Comparison of ENCODE assay signal across 13 mouse cellular contexts in genomic region chr8:70617985-70618384, GRCm38 (mm10). TPM values are rescaled to one million over a fixed set of nuclear protein-coding genes. Genes with fewer than 3 reads are reported as not detected.
DNase-seq lines count a peak whose midpoint lies in the region; ATAC-seq and TF ChIP-seq lines count a peak whose summit lies in the region.
"Had no signal": no experiment of that assay in that cellular context is flagged by ENCODE, and none has a peak within 500 bp of the region (broad histone marks: within the 10 kb centered on the region; RNA-seq: fewer than 3 reads in every experiment).

No protein-coding gene starts in this region.

- H3K36me3 ChIP-seq in kidney, postnatal 0 days (ENCODE audit: insufficient read depth, low read length): no peaks in the 10 kb centered on the region
- H3K36me3 ChIP-seq in ES-E14 (ENCODE audit: control insufficient read depth, insufficient read depth, low read length, poor library complexity, severe bottlenecking): no peaks in the 10 kb centered on the region
- H3K36me3 ChIP-seq in liver, embryonic 13.5 days: no peaks in the 10 kb centered on the region
- H3K36me3 ChIP-seq: midbrain, embryonic 15.5 days had no signal

- H3K4me3 ChIP-seq in kidney, postnatal 0 days (replicated peaks; ENCODE audit: low read depth, low read length): no peak overlapping the region
- no peak overlapping the region; a peak in 2 of 4 replicates for H3K4me3 ChIP-seq in ES-E14 (ENCODE audit: insufficient read depth in 1 of 2, low read depth in 1 of 2, low read length in 2 of 2, poor library complexity in 1 of 2, severe bottlenecking in 1 of 2)
- H3K4me3 ChIP-seq in brown adipose tissue, adult 24 weeks (ENCODE audit: insufficient read depth, low read depth, low read length): peak overlapping the region; percentile 59
- H3K4me3 ChIP-seq in liver, embryonic 13.5 days (replicated peaks): peak overlapping the region; percentile 18
- H3K4me3 ChIP-seq: forebrain, embryonic 13.5 days; midbrain, embryonic 15.5 days had no signal

- H3K9ac ChIP-seq in kidney, postnatal 0 days (ENCODE audit: low read depth, low read length): 0 out of 2 replicates have a peak overlapping the region, but pooled peaks have one; percentile 14
- H3K9ac ChIP-seq in ES-E14 (ENCODE audit: insufficient read depth, low read depth, low read length, poor library complexity, severe bottlenecking): 0 out of 2 replicates have a peak overlapping the region, but pooled peaks have one; percentile 11
- peak overlapping the region; percentile 67 for H3K9ac ChIP-seq in liver, embryonic 13.5 days
- H3K9ac ChIP-seq: forebrain, embryonic 13.5 days; midbrain, embryonic 15.5 days had no signal

- ATAC-seq in kidney, postnatal 0 days (replicated peaks; ENCODE audit: low FRiP score, low read depth): no peak
- ATAC-seq in liver, embryonic 13.5 days (ENCODE audit: low read depth): 0 out of 2 replicates have a peak, but pooled peaks have one; percentile 4
- ATAC-seq: forebrain, embryonic 13.5 days; midbrain, embryonic 15.5 days had no signal

- WGBS in kidney, postnatal 0 days: 85% methylated on average over 11 of the region's 11 CpGs
- WGBS in liver, embryonic 13.5 days (ENCODE audit: insufficient replicate concordance): 14% methylated on average over 11 of the region's 11 CpGs

- H3K9me3 ChIP-seq in kidney, postnatal 0 days (replicated peaks; ENCODE audit: low read length): no peaks in the 10 kb centered on the region
- H3K9me3 ChIP-seq in ES-E14 (ENCODE audit: control insufficient read depth, insufficient read depth, low read depth, low read length): no peaks in the 10 kb centered on the region
- H3K9me3 ChIP-seq in liver, embryonic 13.5 days (replicated peaks): no peaks in the 10 kb centered on the region
- H3K9me3 ChIP-seq: forebrain, embryonic 13.5 days; midbrain, embryonic 15.5 days had no signal

- no peak for TF ChIP-seq CTCF in kidney, postnatal 0 days (IDR thresholded peaks at IDR 0.05; ENCODE audit: low read depth)

- H3K27ac ChIP-seq in kidney, postnatal 0 days: no peak overlapping the region
- no peak overlapping the region for H3K27ac ChIP-seq in ES-E14 (ENCODE audit: insufficient read depth, low read depth, low read length, poor library complexity, severe bottlenecking)
- H3K27ac ChIP-seq in brown adipose tissue, adult 24 weeks (replicated peaks; ENCODE audit: low read depth, low read length): peak overlapping the region; percentile 86
- peak overlapping the region; percentile 92 for H3K27ac ChIP-seq in liver, embryonic 13.5 days
- H3K27ac ChIP-seq: forebrain, embryonic 13.5 days; midbrain, embryonic 15.5 days had no signal

- H3K27me3 ChIP-seq in kidney, postnatal 0 days (ENCODE audit: insufficient read depth, low read length): no peaks in the 10 kb centered on the region
- no peaks in the 10 kb centered on the region for H3K27me3 ChIP-seq in liver, embryonic 13.5 days

- no peaks in the 10 kb centered on the region for H3K4me1 ChIP-seq in kidney, postnatal 0 days (replicated peaks; ENCODE audit: insufficient read depth, low read length)
- H3K4me1 ChIP-seq in ES-E14 (ENCODE audit: control insufficient read depth in 2 of 2, insufficient read depth in 2 of 2, low read length in 2 of 2, poor library complexity in 1 of 2): peaks cover 2 to 23% of the 10 kb centered on the region in 2 experiments; a peak in 2 of 4 replicates
- H3K4me1 ChIP-seq in brown adipose tissue, adult 24 weeks (ENCODE audit: control insufficient read depth, insufficient read depth, insufficient read length, low read length): no peaks in the 10 kb centered on the region
- peaks cover 95% of the 10 kb centered on the region for H3K4me1 ChIP-seq in liver, embryonic 13.5 days (replicated peaks)
- H3K4me1 ChIP-seq: midbrain, embryonic 15.5 days had no signal

- in situ Hi-C loops in ES-E14 (cut with MboI; ENCODE audit: low sequenced_read_pairs in 2 of 2, unreplicated experiment in 2 of 2): no loop called here

- no peak for DNase-seq in kidney, postnatal 0 days (ENCODE audit: low spot score)
- DNase-seq in kidney, postnatal 4 days: no peak
- DNase-seq in ES-E14 (ENCODE audit: low read depth, low spot score): no peak
- no peak for DNase-seq in liver, embryonic 13.5 days
- DNase-seq in frontal cortex, adult 2 months (ENCODE audit: extremely low spot score in 1 of 2, low spot score in 1 of 2): no peak
- DNase-seq in retina, postnatal 1 day: no peak
- DNase-seq: adrenal gland, adult 8-10 months; cerebellum, postnatal 36 days; kidney, adult 18-20 months had no signal

- no peak overlapping the region for H3K4me2 ChIP-seq in kidney, postnatal 0 days (ENCODE audit: low read length)
- peak overlapping the region; percentile 59 for H3K4me2 ChIP-seq in liver, embryonic 13.5 days
- H3K4me2 ChIP-seq: forebrain, embryonic 13.5 days; midbrain, embryonic 15.5 days had no signal

TF ChIP-seq in ES-E14, 5 proteins besides CTCF, POLR2A, EP300 and RAD21:
- no peak for TF ChIP-seq ZC3H11A (IDR thresholded peaks at IDR 0.05; ENCODE audit: borderline replicate concordance, low read depth, low read length)

RNA-seq across cellular contexts. Expression of gene Lrrc25, which starts 2.0 kb away (rescaled TPM):
- polyA plus RNA-seq in kidney, postnatal 0 days (2015; fragmentation: Nextera tagmentation; extraction: Ambion mirVana): 1.9 and 2.8 TPM in 2 replicates
- total RNA-seq in ES-E14 (2012; rRNA removed): 0.13 TPM in 1 of 2 replicates, not detected in the other
- 2.0 TPM in 2 replicates for polyA plus RNA-seq in brown adipose tissue, adult 24 weeks (2012; ENCODE audit: insufficient read depth, insufficient read length, missing spikeins)
- 5.4 and 5.6 TPM in 2 replicates for polyA plus RNA-seq in liver, embryonic 13.5 days (2015; fragmentation: Nextera tagmentation; extraction: Ambion mirVana)
- polyA plus RNA-seq in frontal cortex, adult 2 months (2012; rRNA removed): 0.78 and 0.86 TPM in 2 replicates

RNA-seq across cellular contexts. Expression of gene Ssbp4, which starts 9.3 kb away (rescaled TPM):
- 166 and 188 TPM in 2 replicates for polyA plus RNA-seq in kidney, postnatal 0 days (2015; fragmentation: Nextera tagmentation; extraction: Ambion mirVana)
- 85.5 and 142 TPM in 2 replicates for total RNA-seq in ES-E14 (2012; rRNA removed)
- polyA plus RNA-seq in brown adipose tissue, adult 24 weeks (2012; ENCODE audit: insufficient read depth, insufficient read length, missing spikeins): 29.6 and 45.0 TPM in 2 replicates
- polyA plus RNA-seq in liver, embryonic 13.5 days (2015; fragmentation: Nextera tagmentation; extraction: Ambion mirVana): 54.2 and 62.4 TPM in 2 replicates
- 266 and 276 TPM in 2 replicates for polyA plus RNA-seq in frontal cortex, adult 2 months (2012; rRNA removed)

RNA-seq across cellular contexts. Expression of gene Gdf15, which starts 14.3 kb away (rescaled TPM):
- polyA plus RNA-seq in kidney, postnatal 0 days (2015; fragmentation: Nextera tagmentation; extraction: Ambion mirVana): 3.0 and 3.2 TPM in 2 replicates
- total RNA-seq in ES-E14 (2012; rRNA removed): 7.0 and 18.8 TPM in 2 replicates
- polyA plus RNA-seq in brown adipose tissue, adult 24 weeks (2012; ENCODE audit: insufficient read depth, insufficient read length, missing spikeins): 1.7 TPM in 2 replicates
- 3.9 and 4.1 TPM in 2 replicates for polyA plus RNA-seq in liver, embryonic 13.5 days (2015; fragmentation: Nextera tagmentation; extraction: Ambion mirVana)
- 0.15 and 0.20 TPM in 2 replicates for polyA plus RNA-seq in frontal cortex, adult 2 months (2012; rRNA removed)
- total RNA-seq: left cerebral cortex, adult 8-10 months had no signal

RNA-seq across cellular contexts. Expression of gene Isyna1, which starts 23.8 kb away (rescaled TPM):
- polyA plus RNA-seq in kidney, postnatal 0 days (2015; fragmentation: Nextera tagmentation; extraction: Ambion mirVana): 166 and 169 TPM in 2 replicates
- total RNA-seq in ES-E14 (2012; rRNA removed): 161 and 250 TPM in 2 replicates
- 7.7 and 17.4 TPM in 2 replicates for polyA plus RNA-seq in brown adipose tissue, adult 24 weeks (2012; ENCODE audit: insufficient read depth, insufficient read length, missing spikeins)
- polyA plus RNA-seq in liver, embryonic 13.5 days (2015; fragmentation: Nextera tagmentation; extraction: Ambion mirVana): 82.8 and 84.9 TPM in 2 replicates
- 69.0 and 81.9 TPM in 2 replicates for polyA plus RNA-seq in frontal cortex, adult 2 months (2012; rRNA removed)

RNA-seq across cellular contexts. Expression of gene Pgpep1, which starts 42.2 kb away (rescaled TPM):
- 84.2 and 87.5 TPM in 2 replicates for polyA plus RNA-seq in kidney, postnatal 0 days (2015; fragmentation: Nextera tagmentation; extraction: Ambion mirVana)
- 15.5 and 21.4 TPM in 2 replicates for total RNA-seq in ES-E14 (2012; rRNA removed)
- polyA plus RNA-seq in brown adipose tissue, adult 24 weeks (2012; ENCODE audit: insufficient read depth, insufficient read length, missing spikeins): 31.0 and 37.7 TPM in 2 replicates
- 17.9 and 19.5 TPM in 2 replicates for polyA plus RNA-seq in liver, embryonic 13.5 days (2015; fragmentation: Nextera tagmentation; extraction: Ambion mirVana)
- 17.2 and 25.8 TPM in 2 replicates for polyA plus RNA-seq in frontal cortex, adult 2 months (2012; rRNA removed)

Comparison
In these comparisons a context has a peak if more than half of its experiments do, and no peak if none do; other contexts are left out.
1. H3K27ac ChIP-seq: peak in brown adipose tissue, adult 24 weeks (single experiment) and liver, embryonic 13.5 days (single experiment); none in kidney, postnatal 0 days (single experiment) and ES-E14 (single experiment).
2. H3K4me3 ChIP-seq: peak in brown adipose tissue, adult 24 weeks (single experiment) and liver, embryonic 13.5 days (single experiment); none in kidney, postnatal 0 days (single experiment) and ES-E14 (0 of 2).
3. H3K9ac ChIP-seq: peak in every context shown above with its lines; median percentile 67 in liver, embryonic 13.5 days; 14 in kidney, postnatal 0 days; 11 in ES-E14.